Mouse (Mus musculus) liver, embryonic 12.5 days (tissue): Measurements from ENCODE around the gene Tacc2. TPM values are rescaled to one million over a fixed set of nuclear protein-coding genes. Genes with fewer than 3 reads are reported as not detected.

ENCODE experiments used
- ATAC-seq: fragments of 200-750 bp; cut with Nextera tagmentation; 2 replicates; pipeline ENCODE4 v1.8.0; 2017; ENCODE audit warnings: moderate number of reproducible peaks, mild to moderate bottlenecking, moderate library complexity
- H3K27ac ChIP-seq: fragments of 300-500 bp; sonication (generic); 2 replicates; pipeline ENCODE4 v1.5.1; 2016; ENCODE audit warnings: mild to moderate bottlenecking
- H3K27me3 ChIP-seq: fragments of 300-500 bp; sonication (generic); replicated peaks from 2 replicates; pipeline ENCODE4 v1.6.1; 2016; ENCODE audit warnings: mild to moderate bottlenecking, moderate library complexity
- H3K36me3 ChIP-seq: fragments of 300-500 bp; sonication (generic); 2 replicates; pipeline ENCODE4 v1.6.1; 2016; ENCODE audit warnings: mild to moderate bottlenecking, moderate library complexity
- H3K4me1 ChIP-seq: fragments of 300-500 bp; sonication (generic); 2 replicates; pipeline ENCODE4 v1.6.1; 2016
- H3K4me2 ChIP-seq: fragments of 300-500 bp; sonication (generic); 2 replicates; pipeline ENCODE4 v1.6.1; 2016; ENCODE audit warnings: mild to moderate bottlenecking, moderate library complexity
- H3K4me3 ChIP-seq: fragments of 300-500 bp; sonication (generic); 2 replicates; pipeline ENCODE4 v1.5.1; 2016; ENCODE audit warnings: mild to moderate bottlenecking, moderate library complexity
- H3K9ac ChIP-seq: fragments of 300-500 bp; sonication (generic); 2 replicates; pipeline ENCODE4 v1.6.1; 2016; ENCODE audit warnings: mild to moderate bottlenecking, moderate library complexity
- H3K9me3 ChIP-seq: fragments of 300-500 bp; sonication (generic); replicated peaks from 2 replicates; pipeline ENCODE4 v1.6.1; 2016; ENCODE audit warnings: mild to moderate bottlenecking, moderate library complexity
- WGBS: fragments of 180-500 bp; shearing (Covaris S2); methylation state at CpG from one replicate; pipeline ENCODE4 v1.1.7; 2016; ENCODE audit not compliant: insufficient replicate concordance; 5-methylcytosine and 5-hydroxymethylcytosine counted together
- polyA plus RNA-seq: library from polyadenylated mRNA; unstranded; fragments of >200 nt; fragmentation: Nextera tagmentation; extraction: Ambion mirVana; gene quantifications from 2 replicates; pipeline ENCODE4 v1.2.1, GENCODE M21; 2016

Gene Tacc2
- polyA plus RNA-seq, 1 experiment from 2014 or later = 6.2 TPM

GRCm38 (mm10) chr7:130637811-130638210, 60.6 kb downstream of the Tacc2 start:
- H3K4me2 ChIP-seq = no peak overlapping the region
- H3K27me3 ChIP-seq = no peaks in the 10 kb centered on the region
- H3K36me3 ChIP-seq = no peaks in the 10 kb centered on the region
- 46% methylated on average over 6 of the region's 6 CpGs for WGBS
- H3K4me3 ChIP-seq = no peak overlapping the region
- no peak overlapping the region for H3K27ac ChIP-seq
- no peaks in the 10 kb centered on the region for H3K4me1 ChIP-seq
- no peak for ATAC-seq
- H3K9ac ChIP-seq = no peak overlapping the region
- H3K9me3 ChIP-seq = no peaks in the 10 kb centered on the region

GRCm38 (mm10) chr7:130640681-130641080, 63.4 kb downstream of the Tacc2 start:
- Histone ChIP-seq H3K4me2 (no peak overlapping the region), H3K9ac (no peak overlapping the region), H3K36me3 (no peaks in the 10 kb centered on the region), H3K4me3 (no peak overlapping the region), H3K27me3 (no peaks in the 10 kb centered on the region), H3K4me1 (peaks cover 7% of the 10 kb centered on the region), H3K27ac (no peak overlapping the region), H3K9me3 (no peaks in the 10 kb centered on the region)
- no peak for ATAC-seq
- WGBS = 73% methylated on average over 9 of the region's 9 CpGs

- Histone ChIP-seq H3K4me3 (peak overlapping the region; percentile 64), H3K4me2 (peak overlapping the region; percentile 90), H3K36me3 (no peaks in the 10 kb centered on the region), H3K27ac (peak overlapping the region; percentile 76), H3K27me3 (no peaks in the 10 kb centered on the region), H3K9me3 (no peaks in the 10 kb centered on the region), H3K9ac (peak overlapping the region; percentile 67), H3K4me1 (peaks cover 27% of the 10 kb centered on the region)
- ATAC-seq = peak; percentile 40
- WGBS = 9% methylated on average over 15 of the region's 15 CpGs
Measured at GRCm38 (mm10) chr7:130645332-130645993, 68.2 kb downstream of the Tacc2 start.

- peak; percentile 80 for ATAC-seq
- Histone ChIP-seq H3K9me3 (no peaks in the 10 kb centered on the region), H3K4me1 (peaks cover 27% of the 10 kb centered on the region), H3K36me3 (no peaks in the 10 kb centered on the region), H3K4me2 (peak overlapping the region; percentile 90), H3K9ac (peak overlapping the region; percentile 67), H3K27me3 (no peaks in the 10 kb centered on the region), H3K4me3 (peak overlapping the region; percentile 64), H3K27ac (peak overlapping the region; percentile 76)
- under 1% methylated on average over 50 of the region's 55 CpGs for WGBS
Measured at GRCm38 (mm10) chr7:130645994-130646761, 68.9 kb downstream of the Tacc2 start.

GRCm38 (mm10) chr7:130646762-130647139, 69.5 kb downstream of the Tacc2 start:
- Histone ChIP-seq H3K9me3 (no peaks in the 10 kb centered on the region), H3K27ac (peak overlapping the region; percentile 76), H3K36me3 (no peaks in the 10 kb centered on the region), H3K9ac (peak overlapping the region; percentile 67), H3K27me3 (no peaks in the 10 kb centered on the region), H3K4me2 (peak overlapping the region; percentile 90), H3K4me1 (peaks cover 27% of the 10 kb centered on the region), H3K4me3 (peak overlapping the region; percentile 64)
- ATAC-seq = peak; percentile 56
- WGBS = 1% methylated on average over 18 of the region's 18 CpGs

- Histone ChIP-seq H3K4me1 (peaks cover 27% of the 10 kb centered on the region), H3K4me3 (no peak overlapping the region), H3K36me3 (no peaks in the 10 kb centered on the region), H3K27me3 (no peaks in the 10 kb centered on the region), H3K9ac (no peak overlapping the region), H3K9me3 (no peaks in the 10 kb centered on the region), H3K27ac (no peak overlapping the region), H3K4me2 (no peak overlapping the region)
- 55% methylated on average over 4 of the region's 4 CpGs for WGBS
- no peak for ATAC-seq
Measured at GRCm38 (mm10) chr7:130648061-130648460, 70.8 kb downstream of the Tacc2 start.

GRCm38 (mm10) chr7:130649257-130649656, 72.0 kb downstream of the Tacc2 start:
- H3K4me1 ChIP-seq = peaks cover 29% of the 10 kb centered on the region

GRCm38 (mm10) chr7:130650621-130651020, 73.4 kb downstream of the Tacc2 start:
- no peak for ATAC-seq
- Histone ChIP-seq H3K4me3 (no peak overlapping the region), H3K27ac (no peak overlapping the region), H3K9me3 (no peaks in the 10 kb centered on the region), H3K36me3 (no peaks in the 10 kb centered on the region), H3K4me1 (peaks cover 35% of the 10 kb centered on the region), H3K27me3 (no peaks in the 10 kb centered on the region), H3K4me2 (no peak overlapping the region), H3K9ac (no peak overlapping the region)
- WGBS = 77% methylated on average over 5 of the region's 5 CpGs

More at GRCm38 (mm10) chr7:130649257-130649656, 72.0 kb downstream of the Tacc2 start:
- H3K36me3 ChIP-seq = no peaks in the 10 kb centered on the region
- no peak overlapping the region for H3K4me2 ChIP-seq
- H3K27ac ChIP-seq = no peak overlapping the region
- no peak overlapping the region for H3K4me3 ChIP-seq
- H3K9me3 ChIP-seq = no peaks in the 10 kb centered on the region
- 43% methylated on average over 7 of the region's 7 CpGs for WGBS
- no peaks in the 10 kb centered on the region for H3K27me3 ChIP-seq
- ATAC-seq = no peak
- no peak overlapping the region for H3K9ac ChIP-seq

- Histone ChIP-seq H3K9me3 (no peaks in the 10 kb centered on the region), H3K4me3 (no peak overlapping the region), H3K9ac (no peak overlapping the region), H3K4me2 (no peak overlapping the region), H3K27me3 (no peaks in the 10 kb centered on the region), H3K4me1 (peaks cover 20% of the 10 kb centered on the region), H3K27ac (no peak overlapping the region), H3K36me3 (no peaks in the 10 kb centered on the region)
- ATAC-seq = no peak
- 65% methylated on average over 6 of the region's 6 CpGs for WGBS
Measured at GRCm38 (mm10) chr7:130653036-130653555, 75.9 kb downstream of the Tacc2 start.

- Histone ChIP-seq H3K4me1 (peaks cover 20% of the 10 kb centered on the region), H3K36me3 (no peaks in the 10 kb centered on the region), H3K9me3 (no peaks in the 10 kb centered on the region), H3K27ac (no peak overlapping the region), H3K4me3 (no peak overlapping the region), H3K9ac (no peak overlapping the region), H3K27me3 (no peaks in the 10 kb centered on the region), H3K4me2 (no peak overlapping the region)
- ATAC-seq = no peak; the same call in 1 of the 2 replicates
- 33% methylated on average over 2 of the region's 2 CpGs for WGBS
Measured at GRCm38 (mm10) chr7:130654562-130654961, 77.3 kb downstream of the Tacc2 start.

- H3K27me3 ChIP-seq = no peaks in the 10 kb centered on the region
- H3K9ac ChIP-seq = no peak overlapping the region
- peaks cover 20% of the 10 kb centered on the region for H3K4me1 ChIP-seq
- no peak overlapping the region for H3K4me3 ChIP-seq
- H3K9me3 ChIP-seq = no peaks in the 10 kb centered on the region
- ATAC-seq = no peak
- H3K4me2 ChIP-seq = no peak overlapping the region
- WGBS = 83% methylated on average over 8 of the region's 8 CpGs
- H3K36me3 ChIP-seq = no peaks in the 10 kb centered on the region
- no peak overlapping the region for H3K27ac ChIP-seq
Measured at GRCm38 (mm10) chr7:130656965-130657364, 79.7 kb downstream of the Tacc2 start.

- Histone ChIP-seq H3K9ac (no peak overlapping the region), H3K4me2 (no peak overlapping the region), H3K9me3 (no peaks in the 10 kb centered on the region), H3K27me3 (no peaks in the 10 kb centered on the region), H3K4me3 (no peak overlapping the region), H3K4me1 (peaks cover 20% of the 10 kb centered on the region), H3K27ac (no peak overlapping the region), H3K36me3 (no peaks in the 10 kb centered on the region)
- ATAC-seq = no peak
- WGBS = 40% methylated on average over 13 of the region's 13 CpGs
Measured at GRCm38 (mm10) chr7:130657751-130658150, 80.5 kb downstream of the Tacc2 start.
